ENCODE assay signal across 13 mouse cellular contexts in the genomic region with DNA sequence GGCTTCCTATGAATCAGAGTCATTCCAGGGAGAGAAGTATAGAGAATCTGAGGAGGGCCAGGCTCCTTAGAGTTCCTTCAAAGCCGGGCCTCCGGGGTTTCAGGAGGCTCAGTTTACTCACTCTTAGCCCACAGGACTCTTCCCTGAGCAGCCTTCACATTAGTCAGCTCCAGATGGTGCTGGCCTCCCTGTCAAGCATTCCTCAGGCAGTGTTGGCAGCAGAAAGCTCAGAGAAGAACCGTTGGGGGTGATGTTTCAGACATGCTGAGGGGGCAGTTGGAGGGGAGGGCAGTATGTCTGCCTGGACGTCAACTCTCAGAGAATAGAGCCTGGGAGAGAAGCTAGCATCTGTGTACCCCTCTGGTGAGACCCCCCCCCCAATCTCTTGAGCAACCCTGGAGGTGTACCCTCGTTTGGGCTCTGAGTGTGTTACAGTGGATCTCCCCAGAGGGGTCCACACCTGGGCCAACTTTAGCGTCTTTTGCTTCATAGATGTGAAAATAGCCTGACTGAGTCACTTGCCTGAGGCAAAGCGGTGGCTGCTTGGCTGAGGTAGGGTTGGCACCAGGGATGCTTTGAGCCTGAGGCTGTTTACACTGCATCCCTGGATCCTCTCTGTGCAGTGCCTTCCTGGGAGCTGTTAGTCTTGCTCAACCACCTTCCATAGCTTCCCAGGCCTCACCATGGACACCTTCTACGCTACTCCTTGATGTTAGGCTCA.
DNase-seq lines count a peak whose midpoint lies in the region.
"Had no signal": no experiment of that assay in that cellular context is flagged by ENCODE, and none has a peak within 500 bp of the region (broad histone marks: within the 10 kb centered on the region; RNA-seq: fewer than 3 reads in every experiment).

No protein-coding gene starts in this region.

- intact Hi-C loops in left cerebral cortex, postnatal 4 days (cut with DNase I), result no loop called here

- DNase-seq in cerebellum, postnatal 10 days, result peak; percentile 47 to 60
- DNase-seq in cerebellum, adult 9-10 months, result no peak
- peak; percentile 69 to 73 for DNase-seq in frontal cortex, postnatal 36 days (ENCODE audit: low spot score in 2 of 2)
- DNase-seq in frontal cortex, postnatal 10 days (ENCODE audit: low spot score in 2 of 2), result no peak
- DNase-seq in 3134 (ENCODE audit: extremely low read depth, insufficient read length, low spot score), result peak; percentile 18
- peak; percentile 38 for DNase-seq in left cerebral cortex, postnatal 4 days
- no peak for DNase-seq in adrenal gland, adult 8-10 months
- DNase-seq in adipocyte (ENCODE audit: low spot score), result no peak
- DNase-seq: cerebellum, adult 9-11 months; heart, postnatal 4 days; liver; lung, adult 2 months; thymus, adult 18-20 months had no signal

Comparison
In these comparisons a context has a peak if more than half of its experiments do, and no peak if none do; other contexts are left out.
1. DNase-seq: peak in cerebellum, postnatal 10 days (2 of 2), frontal cortex, postnatal 36 days (2 of 2), 3134 (single experiment) and left cerebral cortex, postnatal 4 days (single experiment); none in cerebellum, adult 9-10 months (single experiment), frontal cortex, postnatal 10 days (0 of 2), adrenal gland, adult 8-10 months (single experiment) and adipocyte (single experiment).